Mouse (Mus musculus) lung, embryonic 14.5 days (tissue): ENCODE results near the gene Epha3. TPM values are rescaled to one million over a fixed set of nuclear protein-coding genes. Genes with fewer than 3 reads are reported as not detected.

Experiments used
- ATAC-seq: fragments of 200-750 bp; cut with Nextera tagmentation; 2 replicates; pipeline ENCODE4 v1.8.0; 2017; ENCODE audit warnings: mild to moderate bottlenecking, moderate TSS enrichment, moderate library complexity; ENCODE audit not compliant: insufficient read depth
- DNase-seq: peaks from one replicate; pipeline ENCODE4 v3.0.0-alpha.2; 2015
- H3K27ac ChIP-seq: fragments of 300-500 bp; sonication (generic); 2 replicates; pipeline ENCODE4 v1.5.1; 2014; ENCODE audit warnings: low read depth, mild to moderate bottlenecking, moderate library complexity
- H3K27me3 ChIP-seq: fragments of 300-500 bp; sonication (generic); 2 replicates; pipeline ENCODE4 v1.6.1; 2014; ENCODE audit warnings: low read length, control low read depth; ENCODE audit not compliant: insufficient read depth
- H3K36me3 ChIP-seq: fragments of 300-500 bp; sonication (generic); 2 replicates; pipeline ENCODE4 v1.6.1; 2014; ENCODE audit warnings: control low read depth; ENCODE audit not compliant: insufficient read depth
- H3K4me1 ChIP-seq: fragments of 300-500 bp; sonication (generic); 2 replicates; pipeline ENCODE4 v1.6.1; 2014; ENCODE audit warnings: antibody characterized with exemption, control low read depth; ENCODE audit not compliant: insufficient read depth
- H3K4me2 ChIP-seq: fragments of 300-500 bp; sonication (generic); 2 replicates; pipeline ENCODE4 v1.6.1; 2014; ENCODE audit warnings: mild to moderate bottlenecking
- H3K4me3 ChIP-seq: fragments of 300-500 bp; sonication (generic); 2 replicates; pipeline ENCODE4 v1.5.1; 2014; ENCODE audit warnings: low read depth, low read length
- H3K9ac ChIP-seq: fragments of 300-500 bp; sonication (generic); 2 replicates; pipeline ENCODE4 v1.6.1; 2014
- H3K9me3 ChIP-seq: fragments of 300-500 bp; sonication (generic); 2 replicates; pipeline ENCODE4 v1.6.1; 2016; ENCODE audit warnings: low read depth, low read length, control low read depth
- CTCF ChIP-seq: IDR thresholded peaks from 2 replicates; pipeline ENCODE4 v1.5.1; 2016; ENCODE audit warnings: antibody characterized with exemption, low read depth
- WGBS: fragments of 180-500 bp; shearing (Covaris S2); extraction: QIAGEN DNeasy Blood & Tissue Kit; methylation state at CpG from one replicate; pipeline ENCODE4 v1.1.7; 2014; 5-methylcytosine and 5-hydroxymethylcytosine counted together
- polyA plus RNA-seq: library from polyadenylated mRNA; unstranded; fragments of >200 nt; fragmentation: Nextera tagmentation; extraction: Ambion mirVana; gene quantifications from 2 replicates; pipeline ENCODE4 v1.2.1, GENCODE M21; 2014

Epha3 gene
- 55.9 and 61.2 TPM in 2 replicates for polyA plus RNA-seq

DNA sequence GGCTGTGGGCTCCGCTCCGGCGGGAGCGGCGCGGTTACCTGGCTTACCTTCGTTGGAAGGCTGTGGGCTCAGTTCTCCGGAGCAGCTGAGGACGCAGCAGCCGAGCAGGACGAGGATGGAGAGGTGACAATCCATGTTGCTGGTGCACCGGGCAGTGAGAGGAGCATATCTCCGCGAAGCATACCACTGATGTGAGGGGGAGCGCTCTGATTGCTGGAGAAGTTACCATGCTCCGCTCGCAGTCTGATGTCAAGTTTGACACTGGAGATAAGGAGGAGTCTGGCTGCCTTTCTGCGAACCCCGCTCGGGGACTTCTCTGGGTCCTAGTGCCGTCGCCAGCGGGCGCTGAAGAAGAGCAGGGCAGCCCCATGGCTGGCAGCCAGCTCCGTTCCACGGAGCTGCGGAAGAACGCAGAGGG is at the start of gene Epha3:
TSS of gene Epha3 (minus strand) at position 263 of the 418 bp plus-strand sequence.
- WGBS, result under 1% methylated on average over 28 of the region's 28 CpGs
- Histone ChIP-seq H3K9me3 (no peaks in the 10 kb centered on the region), H3K4me3 (peak within 1 kb of the TSS; percentile 55), H3K27ac (0 out of 2 replicates have a peak within 1 kb of the TSS, but pooled peaks have one; percentile 24), H3K27me3 (no peaks in the 10 kb centered on the region), H3K4me2 (peak within 1 kb of the TSS; percentile 71), H3K36me3 (no peaks in the 10 kb centered on the region), H3K4me1 (no peaks in the 10 kb centered on the region; the same call in 1 of the 2 replicates), H3K9ac (peak within 1 kb of the TSS; percentile 63)
- DNase-seq, result peak; percentile 94
- peak; percentile 94 for ATAC-seq
- 0 out of 2 replicates have a peak, but pooled peaks have one; percentile 21 for TF ChIP-seq CTCF

- Histone ChIP-seq H3K4me1 (no peaks in the 10 kb centered on the region; the same call in 1 of the 2 replicates), H3K9me3 (no peaks in the 10 kb centered on the region), H3K27ac (no peak overlapping the region), H3K4me3 (peak overlapping the region; percentile 11; the same call in 1 of the 2 replicates), H3K4me2 (peak overlapping the region; percentile 56), H3K27me3 (no peaks in the 10 kb centered on the region), H3K36me3 (no peaks in the 10 kb centered on the region), H3K9ac (no peak overlapping the region)
- TF ChIP-seq CTCF, result no peak
- ATAC-seq (no peak), DNase-seq (no peak)
- 13% methylated on average over 13 of the region's 13 CpGs for WGBS
These were observed 39.5 kb upstream of the Epha3 start for GRCm38 (mm10) chr16:63903425-63903824.

DNA sequence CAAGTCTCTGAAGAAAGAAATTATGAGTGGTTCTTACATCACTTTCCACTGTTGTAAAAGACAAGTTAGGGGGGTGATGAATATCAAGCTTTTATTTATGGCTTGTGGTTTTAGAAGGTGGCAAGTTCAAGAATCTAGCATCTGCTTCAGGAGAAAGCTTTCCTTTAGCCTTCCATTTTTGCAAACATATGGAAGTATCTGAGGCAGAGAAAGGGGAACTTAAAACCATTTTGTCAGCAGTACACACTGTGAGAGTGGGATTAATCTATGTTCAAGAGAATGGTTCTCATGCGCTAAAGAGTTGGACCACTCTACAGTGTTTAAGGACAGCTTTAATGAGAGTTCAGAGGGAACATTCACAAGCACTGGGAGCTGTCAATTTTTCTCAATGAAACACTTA is 17.2 kb upstream of the Epha3 start:
- Histone ChIP-seq H3K4me1 (no peaks in the 10 kb centered on the region), H3K9me3 (no peaks in the 10 kb centered on the region), H3K4me2 (no peak overlapping the region), H3K27me3 (no peaks in the 10 kb centered on the region), H3K9ac (no peak overlapping the region), H3K4me3 (no peak overlapping the region), H3K27ac (no peak overlapping the region), H3K36me3 (no peaks in the 10 kb centered on the region)
- 90% methylated on average over 1 of the region's 1 CpGs for WGBS
- TF ChIP-seq CTCF, result no peak
- ATAC-seq, result no peak
- DNase-seq, result no peak

- TF ChIP-seq CTCF, result peak; percentile 87
- no peak for ATAC-seq
- no peaks in the 10 kb centered on the region for H3K4me1 ChIP-seq
- no peaks in the 10 kb centered on the region for H3K9me3 ChIP-seq
- H3K4me2 ChIP-seq, result no peak overlapping the region
- no peak overlapping the region for H3K27ac ChIP-seq
- no peaks in the 10 kb centered on the region for H3K36me3 ChIP-seq
- peak; percentile 82 for DNase-seq
- no peak overlapping the region for H3K4me3 ChIP-seq
- WGBS, result 8% methylated on average over 7 of the region's 7 CpGs
- no peaks in the 10 kb centered on the region for H3K27me3 ChIP-seq
- H3K9ac ChIP-seq, result no peak overlapping the region
These were observed 8.3 kb upstream of the Epha3 start for GRCm38 (mm10) chr16:63872313-63872712.

GRCm38 (mm10) chr16:63864463-63864976 is 545 bp upstream of the Epha3 start:
- H3K4me3 ChIP-seq, result peak overlapping the region; percentile 55
- no peaks in the 10 kb centered on the region for H3K36me3 ChIP-seq
- ATAC-seq, result peak; percentile 52; the same call in 1 of the 2 replicates
- no peaks in the 10 kb centered on the region; the same call in 1 of the 2 replicates for H3K4me1 ChIP-seq
- H3K4me2 ChIP-seq, result peak overlapping the region; percentile 71
- H3K27ac ChIP-seq, result no peak overlapping the region
- H3K27me3 ChIP-seq, result no peaks in the 10 kb centered on the region
- no peak for TF ChIP-seq CTCF
- peak overlapping the region; percentile 63; the same call in 1 of the 2 replicates for H3K9ac ChIP-seq
- DNase-seq, result no peak
- no peaks in the 10 kb centered on the region for H3K9me3 ChIP-seq
- 24% methylated on average over 7 of the region's 7 CpGs for WGBS

DNA sequence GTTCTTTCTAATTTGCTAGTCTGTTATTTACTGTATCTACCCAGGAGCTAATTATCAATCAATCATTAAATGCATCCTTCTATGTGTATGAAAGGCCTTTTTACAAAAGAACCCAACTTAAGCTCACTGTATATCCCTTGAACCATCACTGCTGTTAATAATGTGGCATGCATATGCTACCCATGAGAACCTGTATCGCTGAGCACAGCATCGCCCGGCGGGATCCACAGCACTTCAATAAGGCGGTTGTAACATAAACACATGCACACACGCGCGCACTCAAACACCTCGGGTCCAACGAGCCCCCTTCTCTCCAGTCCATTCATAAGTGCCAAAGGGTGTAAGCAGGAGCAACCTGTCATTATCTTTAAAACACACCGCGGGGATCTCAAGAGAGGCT is 794 bp downstream of the Epha3 start:
- DNase-seq, result peak; percentile 53
- ATAC-seq, result peak; percentile 28; the same call in 1 of the 2 replicates
- no peaks in the 10 kb centered on the region for H3K36me3 ChIP-seq

GRCm38 (mm10) chr16:63857561-63857960 is 6.4 kb downstream of the Epha3 start:
- peak; percentile 38 for ATAC-seq

More for the DNA sequence above, 794 bp downstream of the Epha3 start:
- H3K27ac ChIP-seq, result 0 out of 2 replicates have a peak overlapping the region, but pooled peaks have one; percentile 24
- peak overlapping the region; percentile 55 for H3K4me3 ChIP-seq
- 1% methylated on average over 12 of the region's 12 CpGs for WGBS
- H3K9me3 ChIP-seq, result no peaks in the 10 kb centered on the region
- no peaks in the 10 kb centered on the region; the same call in 1 of the 2 replicates for H3K4me1 ChIP-seq
- H3K4me2 ChIP-seq, result peak overlapping the region; percentile 71
- no peak for TF ChIP-seq CTCF
- no peaks in the 10 kb centered on the region for H3K27me3 ChIP-seq
- H3K9ac ChIP-seq, result peak overlapping the region; percentile 63

More at GRCm38 (mm10) chr16:63857561-63857960, 6.4 kb downstream of the Epha3 start:
- peak; percentile 63 for DNase-seq
- Histone ChIP-seq H3K4me2 (peak overlapping the region; percentile 85), H3K27ac (peak overlapping the region; percentile 84), H3K36me3 (no peaks in the 10 kb centered on the region), H3K9ac (peak overlapping the region; percentile 62), H3K4me3 (peak overlapping the region; percentile 59), H3K9me3 (no peaks in the 10 kb centered on the region), H3K27me3 (no peaks in the 10 kb centered on the region), H3K4me1 (no peaks in the 10 kb centered on the region)
- no peak for TF ChIP-seq CTCF
- 2% methylated on average over 11 of the region's 11 CpGs for WGBS
